Mouse (Mus musculus): Measurements from ENCODE around the gene Atp2a2. TPM values are rescaled to one million over a fixed set of nuclear protein-coding genes. Genes with fewer than 3 reads are reported as not detected.

Gene Atp2a2
- total and polyA plus RNA-seq, 2 experiments from 2014 or later, result 45.2 to 202 TPM

GRCm38 (mm10) chr5:122482733-122483391 lies 19.2 kb downstream of the Atp2a2 start:
- Histone ChIP-seq H3K4me3 (ENCODE audit: low read depth, low read length) (no peak overlapping the region), H3K27ac (ENCODE audit: low read depth, low read length) (no peak overlapping the region)

GRCm38 (mm10) chr5:122481844-122482243 lies 20.2 kb downstream of the Atp2a2 start:
- no peak for ATAC-seq (ENCODE audit: low FRiP score)
- no peak for TF ChIP-seq CTCF (IDR thresholded peaks at IDR 0.05)
- Histone ChIP-seq H3K27me3 (ENCODE audit: insufficient read depth, low read length) (no peaks in the 10 kb centered on the region), H3K4me1 (ENCODE audit: insufficient read depth, low read length) (no peaks in the 10 kb centered on the region), H3K36me3 (ENCODE audit: insufficient read depth, low read length) (peaks cover 30% of the 10 kb centered on the region), H3K4me2 (ENCODE audit: low read depth, low read length, poor library complexity, severe bottlenecking) (no peak overlapping the region), H3K4me3 (ENCODE audit: low read depth, low read length) (no peak overlapping the region), H3K9me3 (ENCODE audit: low read length) (no peaks in the 10 kb centered on the region), H3K9ac (replicated peaks; ENCODE audit: low read length, poor library complexity, severe bottlenecking) (no peak overlapping the region), H3K27ac (ENCODE audit: low read depth, low read length) (no peak overlapping the region)
- no peak for DNase-seq (ENCODE audit: low spot score)
- 81% methylated on average over 5 of the region's 5 CpGs for WGBS

More at GRCm38 (mm10) chr5:122482733-122483391, 19.2 kb downstream of the Atp2a2 start:
- no peaks in the 10 kb centered on the region for H3K9me3 ChIP-seq (ENCODE audit: low read length)
- H3K9ac ChIP-seq (replicated peaks; ENCODE audit: low read length, poor library complexity, severe bottlenecking), result no peak overlapping the region
- ATAC-seq (ENCODE audit: low FRiP score) (no peak), DNase-seq (ENCODE audit: low spot score) (no peak)
- peaks cover 30% of the 10 kb centered on the region for H3K36me3 ChIP-seq (ENCODE audit: insufficient read depth, low read length)
- TF ChIP-seq CTCF (IDR thresholded peaks at IDR 0.05), result no peak
- 89% methylated on average over 6 of the region's 6 CpGs for WGBS
- no peak overlapping the region for H3K4me2 ChIP-seq (ENCODE audit: low read depth, low read length, poor library complexity, severe bottlenecking)
- H3K4me1 ChIP-seq (ENCODE audit: insufficient read depth, low read length), result no peaks in the 10 kb centered on the region
- H3K27me3 ChIP-seq (ENCODE audit: insufficient read depth, low read length), result no peaks in the 10 kb centered on the region

GRCm38 (mm10) chr5:122479131-122479530 lies 22.9 kb downstream of the Atp2a2 start:
- no peak for TF ChIP-seq CTCF (IDR thresholded peaks at IDR 0.05)
- Histone ChIP-seq H3K4me2 (ENCODE audit: low read depth, low read length, poor library complexity, severe bottlenecking) (no peak overlapping the region), H3K27ac (ENCODE audit: low read depth, low read length) (no peak overlapping the region), H3K9me3 (ENCODE audit: low read length) (no peaks in the 10 kb centered on the region), H3K9ac (replicated peaks; ENCODE audit: low read length, poor library complexity, severe bottlenecking) (no peak overlapping the region), H3K36me3 (ENCODE audit: insufficient read depth, low read length) (peaks cover 23% of the 10 kb centered on the region), H3K4me3 (ENCODE audit: low read depth, low read length) (no peak overlapping the region), H3K27me3 (ENCODE audit: insufficient read depth, low read length) (no peaks in the 10 kb centered on the region), H3K4me1 (ENCODE audit: insufficient read depth, low read length) (no peaks in the 10 kb centered on the region)
- ATAC-seq (ENCODE audit: low FRiP score) (no peak), DNase-seq (ENCODE audit: low spot score) (no peak)
- WGBS, result 57% methylated on average over 2 of the region's 2 CpGs

GRCm38 (mm10) chr5:122477492-122477891 lies 24.5 kb downstream of the Atp2a2 start:
- H3K36me3 ChIP-seq (ENCODE audit: insufficient read depth, low read length), result peaks cover 26% of the 10 kb centered on the region
- H3K4me3 ChIP-seq (ENCODE audit: low read depth, low read length), result no peak overlapping the region
- no peaks in the 10 kb centered on the region for H3K9me3 ChIP-seq (ENCODE audit: low read length)
- no peak for TF ChIP-seq CTCF (IDR thresholded peaks at IDR 0.05)
- H3K27ac ChIP-seq (ENCODE audit: low read depth, low read length), result no peak overlapping the region
- 92% methylated on average over 3 of the region's 3 CpGs for WGBS
- no peak overlapping the region for H3K9ac ChIP-seq (replicated peaks; ENCODE audit: low read length, poor library complexity, severe bottlenecking)
- no peak for ATAC-seq (ENCODE audit: low FRiP score)
- H3K4me2 ChIP-seq (ENCODE audit: low read depth, low read length, poor library complexity, severe bottlenecking), result no peak overlapping the region
- no peaks in the 10 kb centered on the region for H3K4me1 ChIP-seq (ENCODE audit: insufficient read depth, low read length)
- DNase-seq (ENCODE audit: low spot score), result no peak
- H3K27me3 ChIP-seq (ENCODE audit: insufficient read depth, low read length), result no peaks in the 10 kb centered on the region

GRCm38 (mm10) chr5:122476078-122476477 lies 25.9 kb downstream of the Atp2a2 start:
- Histone ChIP-seq H3K27ac (ENCODE audit: low read depth, low read length) (no peak overlapping the region), H3K4me2 (ENCODE audit: low read depth, low read length, poor library complexity, severe bottlenecking) (no peak overlapping the region), H3K4me3 (ENCODE audit: low read depth, low read length) (no peak overlapping the region), H3K9me3 (ENCODE audit: low read length) (no peaks in the 10 kb centered on the region), H3K4me1 (ENCODE audit: insufficient read depth, low read length) (no peaks in the 10 kb centered on the region), H3K36me3 (ENCODE audit: insufficient read depth, low read length) (peaks cover 28% of the 10 kb centered on the region), H3K9ac (replicated peaks; ENCODE audit: low read length, poor library complexity, severe bottlenecking) (no peak overlapping the region), H3K27me3 (ENCODE audit: insufficient read depth, low read length) (no peaks in the 10 kb centered on the region)
- DNase-seq (ENCODE audit: low spot score) (no peak), ATAC-seq (ENCODE audit: low FRiP score) (no peak)
- no peak for TF ChIP-seq CTCF (IDR thresholded peaks at IDR 0.05)
- WGBS, result 72% methylated on average over 3 of the region's 3 CpGs

GRCm38 (mm10) chr5:122474643-122475363 lies 27.2 kb downstream of the Atp2a2 start:
- Histone ChIP-seq H3K4me3 (ENCODE audit: low read depth, low read length) (no peak overlapping the region), H3K27me3 (ENCODE audit: insufficient read depth, low read length) (no peaks in the 10 kb centered on the region), H3K9me3 (ENCODE audit: low read length) (no peaks in the 10 kb centered on the region), H3K4me2 (ENCODE audit: low read depth, low read length, poor library complexity, severe bottlenecking) (no peak overlapping the region), H3K36me3 (ENCODE audit: insufficient read depth, low read length) (peaks cover 36% of the 10 kb centered on the region), H3K27ac (ENCODE audit: low read depth, low read length) (no peak overlapping the region), H3K4me1 (ENCODE audit: insufficient read depth, low read length) (no peaks in the 10 kb centered on the region), H3K9ac (replicated peaks; ENCODE audit: low read length, poor library complexity, severe bottlenecking) (no peak overlapping the region)
- no peak for DNase-seq (ENCODE audit: low spot score)
- no peak for TF ChIP-seq CTCF (IDR thresholded peaks at IDR 0.05)
- 88% methylated on average over 4 of the region's 4 CpGs for WGBS
- no peak for ATAC-seq (ENCODE audit: low FRiP score)

Data from midbrain, postnatal 0 days (tissue).